Mouse (Mus musculus) right cerebral cortex, postnatal 10 days (tissue): ENCODE measurements around the gene Prdm4.
A peak's percentile ranks its signal among the peaks of the same experiment; 100 is the strongest.

Experiments
- DNase-seq, 2 experiments: peaks; one replicate each; pipeline ENCODE4 v3.0.0; 2021; ENCODE audit warnings: low spot score in 2 of 2

Gene Prdm4

DNA sequence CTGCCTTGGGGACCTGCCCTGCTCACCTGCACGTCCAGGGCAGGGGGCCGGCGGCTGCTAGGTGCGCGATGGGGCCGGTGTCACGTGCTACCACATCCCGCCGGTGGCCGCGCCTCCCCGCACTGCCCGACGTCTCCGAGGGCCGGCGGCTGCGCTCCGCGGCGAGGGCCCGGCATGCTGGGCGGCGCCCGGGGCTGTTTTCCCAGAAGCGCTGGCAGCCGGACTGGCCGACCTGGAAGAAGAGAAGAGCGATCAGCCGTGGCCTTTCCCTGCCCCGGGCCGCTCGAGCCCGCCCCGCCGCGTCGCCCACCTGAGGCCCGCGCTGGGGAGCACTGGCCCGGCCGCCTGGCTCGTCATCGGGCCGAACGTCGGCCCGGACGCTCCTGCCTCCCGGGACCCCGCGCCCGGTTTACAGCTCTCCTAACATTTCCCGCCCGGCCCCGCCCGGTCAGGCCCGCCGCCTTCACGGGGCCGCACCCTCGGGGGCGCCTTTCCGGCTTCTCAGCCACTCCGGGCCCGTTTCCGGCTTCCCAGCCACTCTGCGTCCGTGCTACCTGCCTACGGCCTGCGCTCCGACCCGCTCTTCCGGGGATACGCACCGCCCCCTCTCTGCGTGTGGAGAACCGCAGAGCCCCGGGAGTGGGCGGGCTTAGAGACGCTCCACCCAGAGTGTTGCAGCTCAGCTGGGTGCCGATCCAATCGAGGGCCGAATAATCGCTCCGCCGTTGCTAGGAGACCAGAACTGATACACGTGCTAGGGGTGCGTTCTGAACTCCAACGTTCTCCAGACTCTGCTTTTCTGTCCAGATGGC lies at the start of gene Prdm4:
Gene Prdm4 (minus strand): TSS at position 645 of the 812 bp plus-strand sequence.
- DNase-seq, result peak; percentile 98 to 99

DNA sequence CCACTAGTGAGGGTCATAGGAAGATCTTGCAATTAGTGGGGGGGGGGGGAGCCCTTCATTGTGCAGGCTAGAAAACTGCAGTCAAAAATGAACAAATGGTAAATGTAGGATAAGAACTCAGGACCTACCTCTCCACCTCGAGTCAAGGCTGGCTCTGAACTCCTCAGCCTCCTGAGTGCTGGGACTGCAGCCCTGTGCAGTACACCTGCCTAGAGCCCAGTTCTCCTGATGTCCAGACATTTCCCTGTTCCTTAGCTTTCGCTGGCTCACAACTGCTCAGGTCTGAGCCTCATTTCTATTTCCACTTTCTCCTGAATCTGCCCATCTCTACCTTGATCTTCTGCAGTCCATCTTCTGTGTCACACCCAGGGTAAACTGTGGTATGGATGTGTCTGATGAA lies 49.5 kb upstream of the Prdm4 start:
- no peak for DNase-seq

DNA sequence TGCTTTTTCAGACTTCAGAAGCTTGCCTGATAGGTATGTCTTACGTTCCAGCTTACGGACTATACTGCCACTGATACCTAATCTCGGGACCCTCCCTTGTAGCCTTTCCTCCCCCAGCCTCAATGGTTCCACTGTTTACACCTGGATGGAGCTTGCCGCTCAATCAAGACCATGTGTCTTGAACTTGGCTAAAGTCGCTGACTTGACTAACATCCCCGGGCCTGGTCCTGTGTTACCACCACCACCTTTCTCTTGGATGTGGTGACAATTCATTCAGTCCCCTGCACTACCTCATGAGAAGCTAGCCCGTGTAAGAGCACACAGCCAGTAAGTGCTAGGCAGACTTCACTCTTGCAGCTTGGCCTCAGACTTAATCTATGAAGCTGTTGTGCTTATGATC lies 47.4 kb upstream of the Prdm4 start:
- DNase-seq, result no peak

DNA sequence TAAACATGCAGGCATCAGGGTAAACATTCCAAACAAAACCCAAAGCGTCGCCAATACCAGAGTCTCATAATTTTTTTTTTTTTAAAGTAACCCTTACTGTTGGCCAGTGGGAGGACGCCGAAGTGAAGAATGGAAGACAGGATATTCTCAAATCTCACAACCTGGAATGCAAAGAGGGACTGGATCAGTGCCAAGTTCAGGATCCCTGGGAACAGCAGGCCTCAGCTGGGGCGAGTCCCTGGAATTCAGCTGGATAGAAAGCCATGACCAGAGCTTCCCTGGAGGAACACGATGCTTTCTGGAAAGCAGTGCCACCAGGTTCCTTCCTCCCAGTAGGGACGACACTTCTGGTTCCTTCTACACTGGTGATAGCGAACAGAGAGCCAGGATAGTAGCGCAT lies 46.0 kb upstream of the Prdm4 start:
- DNase-seq, result no peak

DNA sequence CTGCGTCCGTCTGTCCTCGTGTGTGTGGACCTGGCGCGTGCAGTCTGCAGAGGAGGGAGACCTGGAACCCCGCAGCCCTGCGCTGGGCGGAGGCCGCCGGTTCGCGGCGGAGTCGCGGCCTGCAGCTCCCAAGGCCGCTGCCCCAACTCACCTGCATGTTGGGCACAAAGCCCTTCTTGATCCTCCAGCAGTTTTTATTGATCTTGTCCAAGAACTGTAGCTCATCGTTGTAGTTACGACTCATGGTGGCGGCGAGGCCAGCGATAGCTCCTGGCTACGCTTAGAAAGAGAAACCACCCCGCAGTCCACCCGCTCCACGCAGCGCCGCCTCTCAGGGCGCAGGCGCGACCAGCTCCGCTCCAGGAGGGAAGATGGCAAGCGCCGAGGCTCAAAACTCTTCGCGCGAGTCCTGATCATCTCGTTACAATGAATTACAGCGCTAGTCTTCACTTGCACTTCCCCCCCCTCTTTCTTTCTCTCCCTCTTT lies 40.6 kb upstream of the Prdm4 start, which contains the start of gene Rtcb:
Gene Rtcb (minus strand): TSS at position 360 of the 487 bp plus-strand sequence.
- peak; percentile 98 to 100 for DNase-seq

DNA sequence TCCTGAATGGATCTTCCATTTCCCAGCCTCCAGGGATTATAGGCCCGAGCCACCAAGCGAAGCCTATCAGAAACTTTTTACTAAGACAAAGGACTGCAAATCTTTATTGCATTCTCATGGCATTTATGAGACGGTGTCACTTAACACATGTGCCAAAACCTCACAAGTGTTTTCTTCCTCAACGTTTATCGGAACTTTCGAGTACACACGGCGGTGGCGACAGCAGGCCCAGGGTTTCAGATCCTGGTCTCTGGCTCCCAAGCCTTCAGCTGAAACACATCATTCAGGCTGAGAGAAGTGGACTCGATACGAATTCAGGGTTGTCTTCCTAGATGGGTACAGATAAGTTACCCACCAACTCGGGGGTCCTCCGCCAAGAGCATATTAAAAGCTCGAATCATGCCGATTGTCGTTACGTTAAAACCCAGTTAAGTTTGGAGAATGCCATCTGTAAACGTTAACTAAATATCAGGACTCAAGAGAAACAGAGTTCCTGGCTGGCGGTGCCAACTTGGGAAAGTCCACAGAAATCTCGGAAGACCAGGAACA lies 40.0 kb upstream of the Prdm4 start:
- DNase-seq, result no peak

DNA sequence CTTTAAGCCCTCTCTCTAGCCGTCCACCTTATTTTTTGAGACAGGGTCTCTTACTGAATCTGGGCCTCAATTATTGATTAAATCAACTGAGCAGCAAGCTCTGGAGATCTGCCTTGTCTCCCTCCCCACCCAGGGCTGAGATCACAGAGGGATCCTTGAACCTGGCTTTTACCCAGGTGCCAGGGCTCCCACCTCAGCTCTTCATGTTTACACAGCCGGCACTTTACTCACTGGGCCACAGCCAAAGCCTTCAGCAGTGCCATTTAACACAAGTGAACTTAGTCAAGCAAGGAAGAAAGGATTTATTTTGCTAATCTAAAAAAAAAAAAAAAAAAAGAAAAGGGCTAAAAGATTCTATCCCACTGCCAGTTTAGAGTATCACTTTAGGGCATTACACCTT lies 37.5 kb upstream of the Prdm4 start:
- DNase-seq, result no peak

DNA sequence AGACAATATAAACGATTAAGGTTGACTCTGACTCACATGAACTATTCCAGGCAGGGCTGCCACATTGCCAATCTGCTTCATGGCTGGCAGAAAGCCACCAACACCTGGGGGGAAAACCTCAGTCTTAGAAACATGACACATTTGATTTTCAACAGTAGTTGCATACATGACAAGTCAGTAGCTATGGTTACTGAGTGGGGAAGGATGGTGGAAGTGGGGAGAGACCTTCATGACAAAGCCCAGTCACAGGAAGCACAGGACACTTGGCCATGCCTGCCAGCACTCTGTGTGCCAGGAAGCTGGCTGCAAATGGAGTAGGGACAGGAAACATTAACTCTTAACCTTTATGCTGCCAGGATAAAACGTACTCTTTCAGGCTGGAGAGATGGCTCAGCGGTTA lies 36.5 kb upstream of the Prdm4 start:
- peak in 1 of 2 experiments; percentile 31 for DNase-seq

DNA sequence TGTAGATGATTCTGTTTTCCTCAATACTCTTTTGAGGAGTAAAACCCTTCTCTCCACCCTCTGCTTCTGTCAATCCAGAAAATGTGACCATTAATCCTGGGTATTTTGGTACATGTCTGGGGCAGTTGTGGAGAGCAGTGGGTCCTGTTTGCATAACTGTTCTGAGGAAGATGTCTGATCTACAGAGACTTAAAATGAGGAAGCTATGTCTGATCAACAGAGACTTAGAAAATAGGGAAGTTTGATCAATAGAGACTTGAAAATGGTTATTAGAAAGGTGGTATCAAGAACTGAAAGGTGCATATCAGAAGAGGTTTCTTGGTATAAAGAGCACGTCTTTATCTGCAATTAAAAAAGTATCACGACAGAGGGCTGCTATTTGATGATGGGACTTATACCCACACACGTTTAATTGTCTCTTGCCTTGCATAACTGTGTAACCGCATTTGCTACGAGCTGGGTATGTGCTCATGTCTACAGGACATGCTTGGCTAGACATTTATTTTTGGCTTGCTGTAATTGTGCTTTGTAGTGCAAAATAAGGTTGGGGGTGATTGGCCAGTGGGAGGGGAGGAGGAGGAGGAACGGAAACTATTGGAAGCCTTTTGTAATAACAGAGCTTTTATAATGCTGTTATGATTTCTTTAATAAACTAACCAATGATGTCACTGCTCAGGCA lies 35.0 kb upstream of the Prdm4 start:
- DNase-seq, result no peak

DNA sequence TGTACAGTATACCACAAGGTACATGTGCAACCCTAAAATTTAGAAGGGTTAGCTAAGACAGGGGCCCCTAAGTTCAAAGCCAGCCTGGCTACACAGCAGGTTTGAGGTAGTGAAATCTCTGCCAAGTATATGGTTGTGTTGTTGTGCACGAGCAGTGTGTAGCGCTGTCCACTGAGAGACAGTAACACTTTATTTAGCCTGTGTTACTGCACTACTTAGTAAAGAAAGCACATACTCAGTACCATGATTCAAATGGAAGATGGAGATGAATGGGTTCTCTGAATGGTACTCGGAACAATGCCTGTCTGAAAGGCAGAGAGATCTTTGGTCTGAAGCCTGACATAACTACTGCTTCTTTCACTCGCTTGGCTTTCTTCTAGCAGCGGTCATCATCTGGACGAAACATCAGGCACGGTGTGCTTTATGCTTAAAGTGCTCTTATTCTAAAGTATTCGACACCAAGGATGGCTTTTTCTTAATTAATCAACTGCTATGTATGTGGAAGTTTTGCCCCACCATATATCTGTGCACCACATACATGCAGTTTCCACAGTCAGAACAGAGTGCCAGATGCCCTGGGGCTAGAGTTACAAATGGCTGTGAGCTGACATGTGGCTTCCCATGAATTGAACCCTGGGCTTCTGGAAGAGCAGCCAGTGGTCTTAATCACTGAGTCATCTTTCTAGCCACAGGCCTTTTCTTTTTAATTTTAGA lies 31.7 kb upstream of the Prdm4 start:
- DNase-seq, result no peak

DNA sequence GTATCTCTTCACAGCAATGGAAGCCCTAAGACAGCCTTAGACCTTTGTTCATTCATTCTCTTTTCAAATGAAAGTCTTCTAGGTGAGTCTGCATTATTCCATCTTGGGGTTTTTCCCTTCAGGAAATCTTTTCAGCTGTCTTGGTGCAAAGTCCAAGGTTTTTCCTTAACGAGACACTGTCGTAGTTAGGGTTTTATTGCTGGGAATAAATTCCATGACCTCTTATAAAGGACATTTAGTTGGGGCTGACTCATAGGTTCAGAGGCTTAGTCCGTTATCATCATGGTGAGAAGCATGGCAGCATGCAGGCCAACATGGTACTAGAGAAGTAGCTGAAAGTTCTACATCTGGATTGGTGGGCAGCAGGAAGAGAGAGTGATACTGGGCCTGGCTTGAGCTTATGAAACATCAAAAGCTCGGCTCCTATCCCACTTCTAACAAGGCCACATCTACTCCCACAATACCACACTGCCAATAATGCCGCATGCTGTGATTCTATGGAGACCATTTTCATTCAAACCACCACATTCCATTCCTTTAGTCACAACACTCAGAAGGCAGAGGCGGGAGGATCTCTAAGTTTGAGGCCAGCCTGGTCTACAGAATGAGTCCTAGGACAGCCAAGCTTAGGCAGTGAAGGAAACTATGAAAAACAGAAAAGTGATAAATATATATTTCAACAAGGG lies 19.5 kb upstream of the Prdm4 start:
- DNase-seq, result no peak

DNA sequence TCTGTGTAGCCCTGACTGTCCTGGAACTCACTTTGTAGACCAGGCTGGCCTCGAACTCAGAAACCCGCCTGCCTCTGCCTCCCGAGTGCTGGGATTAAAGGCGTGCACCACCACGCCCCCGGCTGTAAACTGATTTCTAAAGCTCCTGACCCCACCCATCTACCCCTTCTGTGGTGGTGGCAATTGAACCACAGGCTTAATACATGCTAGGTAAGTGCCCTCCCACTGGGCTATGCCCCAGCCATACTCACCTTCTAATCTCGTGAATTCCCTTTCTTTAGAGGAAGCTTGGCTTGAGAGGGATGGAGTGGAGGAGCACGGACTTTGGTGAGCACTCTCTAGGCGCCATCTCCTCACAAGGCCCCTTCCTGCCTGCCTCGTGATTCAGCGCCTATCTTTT lies 13.0 kb upstream of the Prdm4 start:
- no peak for DNase-seq

DNA sequence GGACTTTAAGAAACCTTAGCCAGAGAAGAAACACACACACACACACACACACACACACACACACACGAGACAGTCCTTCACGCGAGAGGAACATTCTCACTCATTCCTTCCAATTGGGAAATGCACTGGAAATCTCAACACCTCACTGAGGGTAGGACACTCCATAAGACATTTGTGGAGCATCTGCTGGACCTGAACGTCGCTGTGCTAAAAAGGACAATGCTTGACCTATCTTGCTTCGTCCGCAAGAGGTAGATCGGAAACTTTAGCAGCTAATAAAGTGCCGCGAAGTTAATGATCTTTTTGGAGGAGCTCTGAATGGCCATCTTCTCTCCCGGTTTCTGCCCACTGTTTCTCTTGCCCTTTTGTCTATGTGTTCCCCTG lies 12.3 kb upstream of the Prdm4 start:
- DNase-seq, result no peak

DNA sequence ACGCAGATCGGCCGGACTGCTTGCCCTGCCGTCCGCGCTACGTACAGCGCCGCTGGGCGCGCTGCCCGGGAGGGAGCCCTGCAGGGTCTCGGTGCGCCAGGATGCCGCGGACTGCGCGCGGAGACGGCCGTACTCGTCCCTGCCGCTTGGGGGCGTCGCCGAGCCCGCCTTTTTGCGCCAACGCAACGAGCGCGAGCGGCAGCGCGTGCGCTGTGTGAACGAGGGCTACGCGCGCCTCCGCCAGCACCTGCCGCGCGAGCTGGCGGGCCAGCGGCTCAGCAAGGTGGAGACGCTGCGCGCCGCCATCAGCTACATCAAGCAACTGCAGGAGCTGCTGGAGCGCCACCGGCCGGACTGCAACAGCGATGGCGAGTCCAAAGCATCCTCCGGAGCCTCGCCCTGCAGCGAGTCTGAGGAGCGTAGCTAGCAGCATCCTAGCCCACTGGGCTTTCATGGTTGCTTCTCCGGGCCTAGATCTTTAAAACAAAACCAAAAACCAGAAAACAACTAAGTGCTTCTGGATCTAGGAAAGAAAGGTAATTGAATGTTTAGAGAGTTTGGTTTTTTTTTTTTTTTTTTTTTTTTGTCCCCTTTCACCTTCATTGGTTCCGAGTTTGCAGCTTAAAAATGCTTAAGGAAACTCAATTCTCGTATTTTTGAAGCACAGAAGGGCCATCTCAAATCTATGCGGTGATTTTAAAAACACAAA lies 11.7 kb upstream of the Prdm4 start:
- peak; percentile 84 for DNase-seq

DNA sequence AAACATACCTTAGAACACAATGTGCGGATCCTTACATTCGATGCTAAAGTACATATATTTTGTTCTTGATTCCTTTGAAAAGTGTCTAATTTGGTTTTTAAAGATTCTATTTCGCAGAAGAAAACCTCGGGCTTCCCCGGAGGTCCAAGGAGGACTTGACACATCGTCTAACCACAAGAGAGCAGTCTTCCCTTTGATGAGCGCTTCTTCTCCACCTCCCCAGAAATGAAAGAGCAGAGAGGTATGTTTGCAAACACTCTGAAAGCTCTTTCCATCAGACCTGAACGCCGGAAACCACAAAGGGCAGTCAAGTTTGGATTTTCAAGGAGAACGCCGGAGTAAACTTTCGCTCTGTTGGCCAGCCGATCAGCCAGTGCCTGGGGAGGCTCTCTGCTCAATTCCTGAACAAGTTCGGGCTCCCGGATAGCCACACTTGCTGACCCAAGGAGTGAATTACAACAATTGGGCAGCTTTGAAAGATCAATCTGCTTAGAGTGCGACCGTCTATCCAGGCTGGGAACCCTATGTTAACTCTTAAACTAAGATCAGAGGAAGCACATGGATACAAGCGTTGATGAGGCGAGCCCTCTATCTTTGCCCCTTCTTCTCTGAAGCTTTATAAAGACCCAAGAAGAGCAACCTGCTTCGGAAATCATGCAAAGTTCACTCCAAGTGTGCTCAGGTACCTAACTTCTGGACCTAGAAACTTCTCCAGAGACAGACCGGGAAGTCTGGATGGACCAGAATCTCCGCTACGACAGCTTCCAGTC lies 10.9 kb upstream of the Prdm4 start, which contains the start of gene Ascl4:
Gene Ascl4 (plus strand): TSS at position 6 of the 770 bp plus-strand sequence.
- no peak for DNase-seq

DNA sequence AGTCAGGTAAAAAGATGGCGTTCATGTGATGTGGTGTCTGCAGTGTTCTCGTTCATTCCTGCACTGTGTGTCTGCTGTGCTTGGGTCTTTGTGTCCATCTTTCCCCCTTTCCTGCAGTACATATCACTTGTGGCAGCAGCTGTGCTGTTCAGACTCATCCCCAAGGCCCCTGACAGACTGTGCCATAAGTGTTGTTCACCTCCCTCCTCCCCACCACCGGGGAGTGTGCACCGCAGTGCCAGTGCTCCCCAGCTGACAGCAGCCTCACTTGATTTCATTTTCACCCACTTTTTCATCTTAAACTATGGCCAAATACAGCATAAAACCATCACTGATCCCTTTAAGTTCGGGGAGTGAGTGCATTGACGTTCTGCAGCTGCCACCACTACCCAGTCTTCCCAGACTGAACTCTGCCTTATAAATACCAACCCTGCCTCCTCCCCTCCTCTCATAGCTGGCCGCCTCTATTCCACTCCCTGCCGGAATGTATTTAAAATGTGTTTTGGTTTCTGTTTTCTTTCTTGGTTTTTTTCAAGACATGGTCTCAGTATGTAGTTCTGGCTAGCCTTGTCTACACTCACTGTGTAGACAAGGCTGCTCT lies 37.0 kb downstream of the Prdm4 start:
- no peak for DNase-seq

DNA sequence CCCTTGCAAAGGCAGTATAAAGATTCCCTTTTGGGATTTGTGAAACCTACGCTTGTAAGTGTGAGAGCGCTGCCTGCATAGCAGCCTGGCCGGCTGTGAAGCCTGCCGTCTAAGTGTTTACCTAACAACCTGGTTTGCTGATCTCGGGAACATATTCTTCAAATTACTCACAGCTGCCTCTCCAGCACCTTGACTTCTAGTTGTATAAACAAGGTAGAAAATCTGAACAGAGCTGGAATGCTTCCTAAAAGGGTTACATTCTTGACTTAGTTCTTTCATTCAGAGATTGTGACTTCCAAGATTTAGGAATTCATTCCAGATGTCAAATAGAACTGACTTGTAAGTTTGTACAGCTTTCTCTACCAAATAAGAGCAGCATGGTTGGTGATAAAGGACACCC lies 41.1 kb downstream of the Prdm4 start:
- DNase-seq, result no peak

DNA sequence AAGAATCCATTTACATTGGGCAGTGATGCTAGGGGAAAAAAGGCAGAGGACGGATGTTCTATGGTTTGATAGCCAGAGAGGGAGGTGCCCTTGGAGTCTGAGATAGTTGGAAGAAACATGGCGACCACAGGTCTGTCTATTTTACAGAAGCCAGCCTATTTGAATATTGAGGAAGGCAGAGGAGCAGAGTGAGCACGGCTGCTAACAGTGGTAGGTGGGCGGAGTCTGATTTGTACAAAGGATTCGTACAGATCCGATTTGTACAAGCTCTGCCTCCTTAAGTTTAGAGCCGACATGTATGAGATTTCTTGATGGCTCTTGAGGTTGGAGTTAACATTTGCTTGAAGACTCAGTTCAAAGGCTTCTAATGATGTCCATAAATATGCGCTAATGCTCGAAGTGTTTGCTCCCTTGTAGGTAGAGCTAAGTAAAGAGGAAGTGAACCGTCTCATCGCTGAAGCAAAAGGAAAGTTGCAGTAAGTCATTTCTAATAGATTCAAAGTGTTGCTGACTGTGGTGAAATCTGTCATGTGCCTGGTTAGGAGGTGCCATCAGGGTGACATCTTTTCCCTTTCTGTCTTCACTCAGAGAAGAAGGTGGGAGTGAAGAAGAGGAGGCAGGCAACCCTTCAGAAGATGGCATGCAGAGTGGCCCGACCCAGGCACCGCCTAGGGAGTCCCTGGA lies 42.9 kb downstream of the Prdm4 start:
- DNase-seq, result no peak

DNA sequence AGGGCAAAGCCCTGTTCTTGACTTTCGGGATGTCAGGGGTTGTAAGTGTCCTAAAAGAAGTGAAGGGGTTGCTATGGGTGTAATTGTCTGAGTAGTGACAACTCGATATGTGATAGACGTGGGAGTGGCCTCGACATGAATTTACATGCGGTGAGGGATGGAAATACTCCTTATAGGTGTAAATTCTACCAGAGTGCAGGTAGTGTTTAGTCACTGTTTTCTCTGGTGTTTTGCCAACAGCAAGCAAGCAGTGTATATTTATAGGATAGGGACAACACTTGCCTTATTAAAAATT lies 44.5 kb downstream of the Prdm4 start:
- no peak for DNase-seq
